Mouse (Mus musculus) CD4-positive helper T cell, adult 2 months (primary cell): ENCODE results near the gene Acot1.
"Not testable (repeated sequence)": the region's sequence is repeated elsewhere in the genome, so short reads cannot be mapped to it uniquely, and the experiment has no call there.

Source experiments
- DNase-seq: peaks from one replicate; pipeline ENCODE4 v3.0.0-alpha.2; 2012; ENCODE audit warnings: low read depth, missing footprints, low spot score

The Acot1 gene

DNA sequence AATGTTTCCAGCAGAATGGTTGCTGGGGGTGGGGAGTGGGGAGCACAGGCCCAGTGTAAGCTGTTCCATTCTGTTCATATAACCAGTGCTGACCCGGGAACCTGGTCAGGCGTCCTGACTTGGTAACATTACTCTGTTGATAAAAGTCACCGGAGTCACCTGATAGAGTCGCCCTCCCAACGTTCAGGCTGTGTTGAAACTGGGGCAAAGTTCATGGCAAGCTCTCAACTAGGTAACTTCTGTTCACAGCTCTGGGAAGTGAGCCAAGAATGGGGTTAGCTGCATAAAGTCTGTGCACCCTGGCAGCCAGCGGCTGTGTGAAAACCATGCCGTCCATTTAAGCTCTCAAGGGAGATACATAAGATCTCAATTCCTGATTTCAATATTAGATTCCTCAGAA is 11.2 kb downstream of the Acot1 start:
- DNase-seq: not testable (repeated sequence)

DNA sequence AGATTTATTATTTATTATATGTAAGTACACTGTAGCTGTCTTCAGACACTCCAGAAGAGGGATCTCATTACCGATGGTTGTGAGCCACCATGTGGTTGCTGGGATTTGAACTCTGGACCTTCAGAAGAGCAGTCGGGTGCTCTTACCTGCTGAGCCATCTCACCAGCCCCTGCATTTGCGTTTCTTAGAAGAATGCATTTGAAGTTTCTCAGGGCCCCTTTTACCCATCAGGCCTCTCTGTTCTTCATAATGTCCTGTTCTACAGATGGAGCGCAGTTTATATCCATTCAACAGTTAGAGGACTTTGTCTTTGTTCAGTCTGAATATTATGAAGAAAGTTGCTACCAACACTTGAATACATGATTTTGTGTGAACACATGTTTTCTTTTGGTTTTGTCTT is 13.0 kb downstream of the Acot1 start:
- not testable (repeated sequence) for DNase-seq

DNA sequence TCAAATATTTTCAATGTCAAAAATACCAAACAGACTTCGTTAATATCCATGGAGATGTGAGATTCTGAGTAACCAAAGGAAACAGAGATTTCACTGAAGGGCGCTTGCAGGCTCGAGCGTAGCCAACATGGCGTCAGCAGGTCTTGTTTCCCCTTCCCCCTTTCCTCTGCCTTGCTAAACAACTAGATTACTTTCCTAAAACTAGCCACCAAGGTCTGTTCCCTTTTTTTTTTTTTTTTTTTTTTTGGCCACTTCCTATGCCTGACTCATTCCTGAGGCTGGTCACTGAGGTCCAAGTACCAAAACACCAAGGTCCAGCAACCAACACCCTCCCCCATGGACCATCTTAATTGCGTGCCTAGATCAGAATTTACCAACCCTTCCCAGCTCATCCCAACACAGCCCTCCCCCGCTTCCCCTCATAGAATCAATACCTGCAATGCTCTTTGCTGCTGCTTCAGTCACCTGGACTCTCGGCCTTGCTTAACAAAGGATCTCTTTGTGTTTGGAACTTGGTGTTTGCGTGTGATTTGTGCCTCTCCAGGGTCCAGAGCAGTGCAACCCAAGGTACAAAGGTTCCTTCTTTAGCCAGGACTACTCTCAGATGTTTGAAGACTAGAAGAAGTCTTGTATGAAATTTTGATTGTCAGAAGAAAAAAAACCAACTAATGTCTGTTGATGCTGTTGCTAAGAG is 13.9 kb downstream of the Acot1 start:
- no peak for DNase-seq

DNA sequence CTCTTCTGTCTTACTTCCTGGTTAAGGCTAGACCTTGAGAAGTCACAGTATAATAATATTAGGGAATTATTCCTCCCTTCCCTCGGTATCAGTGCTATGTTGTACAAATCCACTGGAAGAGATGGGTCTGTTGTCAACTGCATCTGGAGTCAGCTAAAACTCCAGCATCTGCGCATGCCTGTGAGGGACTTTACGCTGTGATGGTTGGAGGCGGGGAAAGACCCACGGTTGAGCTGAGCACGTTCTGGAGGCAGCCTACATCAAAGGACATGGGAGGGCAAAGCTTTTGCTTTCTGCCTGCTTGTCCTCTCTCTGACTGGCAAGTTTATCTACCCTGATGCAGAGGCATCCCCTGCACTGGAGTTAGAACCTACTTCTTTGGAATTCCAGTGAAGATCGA is 16.6 kb downstream of the Acot1 start:
- DNase-seq: peak; percentile 22

DNA sequence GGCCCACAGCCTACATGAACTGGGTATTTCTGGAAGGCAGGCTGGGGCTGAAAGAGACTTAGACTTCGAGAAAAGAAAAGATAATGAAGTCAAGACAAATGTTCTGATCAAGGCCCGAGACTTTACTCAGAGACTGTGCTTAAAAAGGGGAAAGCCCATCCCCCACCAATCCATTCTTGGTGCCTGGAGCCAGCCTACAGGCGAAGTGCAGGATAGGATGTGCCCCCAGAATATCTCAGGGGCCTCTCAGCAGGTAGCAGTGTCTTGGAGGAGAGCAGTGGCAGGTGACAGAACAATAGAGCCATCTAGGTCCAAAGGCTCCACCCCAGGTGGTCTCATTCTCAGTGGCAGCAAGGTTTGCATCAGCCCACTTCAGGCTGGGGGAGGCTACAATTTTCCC is 19.0 kb downstream of the Acot1 start:
- DNase-seq: not testable (repeated sequence)

DNA sequence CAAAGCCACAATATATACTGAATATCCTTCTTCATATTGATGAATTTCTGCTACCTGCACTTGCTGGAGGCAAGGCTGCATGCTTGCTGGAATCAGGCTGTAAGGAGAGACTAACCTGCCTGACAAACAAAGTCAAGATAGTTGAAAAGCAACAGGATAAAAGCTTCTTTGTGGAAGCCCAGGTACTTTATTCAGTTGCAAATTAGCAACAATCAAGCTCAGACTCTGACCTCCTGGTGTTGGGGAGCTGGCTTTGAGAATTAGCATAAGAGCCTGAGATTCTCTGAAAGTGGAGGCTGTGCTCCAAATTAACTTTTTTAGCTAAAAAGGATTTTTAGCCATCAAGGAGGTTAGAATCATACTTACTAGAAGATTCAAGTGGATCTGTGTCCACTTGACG is 19.8 kb downstream of the Acot1 start:
- not testable (repeated sequence) for DNase-seq

DNA sequence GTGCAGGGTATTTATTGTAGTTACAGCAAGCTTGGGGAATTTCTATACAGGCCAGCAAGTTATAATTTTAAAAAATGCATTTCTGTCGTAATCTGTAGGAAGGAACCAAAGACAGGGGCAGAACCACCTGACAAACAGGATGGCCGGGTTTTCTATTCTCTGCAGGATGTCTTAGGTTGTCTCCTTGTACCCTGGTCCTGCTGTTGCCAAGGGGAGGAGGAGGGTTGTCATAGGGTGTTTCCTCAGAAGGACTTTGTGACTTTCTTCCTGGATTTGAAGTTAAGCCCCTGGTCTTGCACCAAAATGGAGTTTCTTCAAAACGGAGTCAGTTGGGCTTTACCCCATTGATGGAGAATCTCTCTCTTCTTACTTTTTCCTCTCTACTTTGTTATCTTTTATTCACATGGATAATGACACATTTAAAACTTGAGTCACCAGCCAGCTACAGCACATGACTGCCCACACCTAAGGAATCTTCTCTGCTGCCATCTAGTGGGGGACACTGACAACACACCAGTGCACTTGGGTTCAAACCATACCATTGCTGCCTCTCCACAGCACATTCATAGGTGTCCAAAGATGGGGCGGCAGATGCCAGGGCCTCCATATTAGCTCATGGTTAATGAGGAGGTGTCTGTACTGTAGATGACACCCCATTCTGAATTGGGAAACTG is 21.5 kb downstream of the Acot1 start:
- peak; percentile 68 for DNase-seq

DNA sequence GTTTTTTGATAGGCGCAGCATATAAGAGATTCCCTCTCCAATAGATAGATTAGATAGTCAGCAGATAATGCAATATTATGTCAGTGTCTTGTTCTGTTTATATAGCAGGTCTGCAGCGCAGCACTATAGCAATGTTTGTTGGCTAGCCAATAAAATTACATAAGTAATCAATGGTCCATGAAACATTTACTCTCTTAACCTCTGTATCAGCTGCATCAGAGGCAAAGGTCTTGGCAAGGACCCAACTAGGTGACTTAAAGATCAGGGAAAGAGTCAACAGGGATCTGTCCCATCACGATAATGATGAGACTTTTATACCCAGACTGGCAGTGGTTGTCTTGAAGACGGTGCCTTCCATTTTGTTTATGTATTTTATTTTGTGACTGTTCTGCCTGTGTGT is 23.6 kb downstream of the Acot1 start:
- no peak for DNase-seq

DNA sequence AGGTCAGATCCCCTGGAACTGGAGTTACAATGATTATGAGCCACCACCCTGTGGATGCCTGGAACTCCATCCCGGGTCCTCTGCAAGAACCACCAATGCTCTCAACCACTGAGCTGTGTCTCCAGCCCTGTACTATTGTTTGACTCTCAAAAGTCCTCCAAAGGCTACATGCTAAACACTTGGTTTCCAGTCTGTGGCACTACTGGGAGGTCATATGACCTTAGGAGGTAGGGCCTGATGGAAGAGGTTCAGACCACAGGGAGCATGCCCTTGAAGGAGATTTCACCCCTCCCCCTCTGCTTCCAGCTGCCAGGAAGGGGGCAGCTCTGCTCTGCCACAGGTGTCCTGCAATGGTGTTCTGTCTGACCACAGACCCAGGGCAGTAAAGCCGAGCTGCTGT is 24.0 kb downstream of the Acot1 start:
- DNase-seq: not testable (repeated sequence)

DNA sequence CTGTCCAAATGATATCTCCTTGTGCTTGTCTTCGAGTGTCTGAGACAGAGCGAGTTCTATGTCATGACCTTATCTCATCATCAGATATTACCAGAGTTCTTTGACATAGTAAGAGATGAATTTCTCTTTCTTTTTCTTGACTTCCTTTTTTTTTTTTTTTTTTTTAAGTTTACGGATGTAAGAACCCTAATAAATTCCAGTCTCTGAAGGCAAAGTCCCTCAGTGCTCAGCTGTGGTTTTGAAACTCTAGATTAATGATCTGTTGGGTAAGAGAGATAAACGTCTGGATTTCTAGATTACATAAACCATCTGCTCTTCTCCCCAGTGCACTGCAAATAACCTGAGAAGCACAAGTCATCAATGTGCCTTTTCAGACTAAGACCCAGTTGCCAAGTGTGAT is 24.8 kb downstream of the Acot1 start:
- no peak for DNase-seq

DNA sequence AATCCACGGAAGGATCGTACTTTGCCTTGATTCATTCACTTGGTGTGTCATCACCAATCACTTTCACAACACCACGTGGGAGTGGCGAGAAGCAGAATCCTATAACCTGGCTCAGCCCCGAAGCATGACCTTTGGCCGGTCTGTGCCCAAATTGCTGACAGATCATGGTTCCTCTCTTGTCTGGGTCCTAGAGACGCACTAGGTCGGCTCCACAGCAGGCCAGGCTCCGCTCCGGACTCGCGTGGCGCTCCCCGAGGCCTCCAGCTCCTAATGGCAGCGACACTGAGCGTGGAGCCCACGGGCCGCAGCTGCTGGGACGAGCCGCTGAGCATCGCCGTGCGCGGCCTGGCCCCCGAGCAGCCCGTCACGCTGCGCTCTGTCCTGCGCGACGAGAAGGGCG is 29.0 kb downstream of the Acot1 start, which contains the start of gene Acot4:
Gene Acot4 (plus strand): TSS at position 139 of the 400 bp plus-strand sequence.
- not testable (repeated sequence) for DNase-seq

DNA sequence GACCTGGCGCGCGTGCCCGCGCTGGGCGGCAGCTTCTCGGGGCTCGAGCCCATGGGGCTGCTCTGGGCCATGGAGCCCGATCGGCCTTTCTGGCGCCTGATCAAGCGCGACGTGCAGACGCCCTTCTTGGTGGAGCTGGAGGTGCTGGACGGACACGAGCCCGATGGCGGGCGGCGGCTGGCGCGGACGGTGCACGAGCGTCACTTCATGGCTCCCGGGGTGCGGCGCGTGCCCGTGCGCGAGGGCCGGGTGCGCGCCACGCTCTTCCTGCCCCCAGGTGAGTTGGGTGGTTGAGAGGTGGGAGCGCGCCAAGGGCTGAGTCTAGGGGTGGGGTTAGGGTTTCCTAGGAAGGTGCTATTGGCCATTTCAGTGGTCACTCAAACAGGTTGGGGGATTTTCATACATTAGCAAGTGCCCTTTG is 29.4 kb downstream of the Acot1 start, which contains the start of gene Gm49366:
Gene Gm49366 (plus strand): TSS at position 245 of the 421 bp plus-strand sequence.
- peak; percentile 22 for DNase-seq

DNA sequence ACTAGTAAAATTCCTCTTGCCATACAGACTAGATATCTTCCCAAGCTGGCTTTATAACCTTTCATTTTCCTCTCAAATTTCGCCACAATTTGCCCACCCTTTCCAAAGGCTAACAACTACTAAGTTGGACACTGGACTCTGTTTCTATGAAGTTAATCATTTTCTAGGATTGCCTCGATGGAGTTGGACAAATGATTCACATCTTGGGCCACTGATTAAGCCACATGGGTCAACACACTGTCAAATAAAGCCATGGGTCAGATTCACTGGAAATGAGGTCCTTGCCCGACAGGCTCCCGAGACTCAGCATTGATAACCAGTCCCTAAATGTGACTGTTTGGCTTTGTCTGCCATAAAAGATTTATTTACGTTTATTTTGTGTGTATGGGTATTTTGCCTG is 33.0 kb downstream of the Acot1 start:
- DNase-seq: no peak

DNA sequence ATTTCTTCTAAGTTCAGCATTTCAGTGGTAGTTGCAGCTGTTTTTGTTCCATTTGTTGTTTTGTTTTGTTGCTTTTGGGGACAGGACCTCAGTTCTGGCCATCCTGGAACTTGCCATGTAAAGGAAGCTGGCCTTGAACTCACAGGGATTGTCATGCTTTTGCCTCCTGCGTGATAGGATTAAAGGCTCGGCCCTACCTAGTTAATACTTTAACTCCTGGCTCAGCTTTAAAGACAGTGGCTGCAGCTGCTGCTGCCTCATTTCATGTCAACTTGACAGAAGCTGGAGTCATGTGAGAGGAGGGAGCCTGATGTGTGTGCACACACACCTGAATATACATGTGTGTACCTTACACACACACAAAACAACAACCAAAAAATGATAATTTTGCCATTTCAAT is 34.8 kb downstream of the Acot1 start:
- DNase-seq: no peak

DNA sequence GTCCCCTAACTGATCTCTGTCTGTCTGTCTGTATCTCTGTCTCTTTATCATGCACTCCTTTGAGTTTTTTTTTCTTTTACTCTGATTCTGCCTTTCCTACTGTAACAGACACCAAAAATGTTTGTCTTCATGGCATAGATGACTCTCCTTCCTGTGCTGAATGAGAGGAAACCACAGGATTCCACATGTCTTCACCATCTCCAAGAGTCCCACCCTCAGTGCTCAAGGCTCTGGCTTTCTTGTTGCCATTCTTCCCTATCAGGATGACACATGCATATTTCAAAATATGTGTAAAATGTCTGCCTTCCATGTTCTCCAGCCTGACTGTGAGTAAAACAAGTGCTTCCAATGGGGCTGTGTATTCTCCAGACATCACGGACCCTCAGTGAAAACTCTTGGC is 37.6 kb downstream of the Acot1 start:
- no peak for DNase-seq

DNA sequence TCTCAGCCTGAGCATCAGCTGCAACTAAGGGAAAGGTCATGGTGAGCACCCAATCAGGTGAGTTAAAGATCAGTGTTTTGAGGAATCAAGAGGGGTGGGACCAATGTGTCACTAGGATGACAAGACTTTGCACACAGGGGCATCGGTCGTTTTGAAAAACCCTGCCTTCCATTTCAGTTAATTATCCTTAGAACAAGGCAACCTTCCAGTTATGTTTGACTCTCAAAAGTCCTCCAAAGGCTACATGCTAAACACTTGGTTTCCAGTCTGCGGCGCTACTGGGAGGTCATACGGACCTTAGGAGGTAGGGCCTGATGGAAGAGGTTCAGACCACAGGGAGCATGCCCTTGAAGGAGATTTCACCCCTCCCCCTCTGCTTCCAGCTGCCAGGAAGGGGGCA is 41.5 kb downstream of the Acot1 start:
- not testable (repeated sequence) for DNase-seq

DNA sequence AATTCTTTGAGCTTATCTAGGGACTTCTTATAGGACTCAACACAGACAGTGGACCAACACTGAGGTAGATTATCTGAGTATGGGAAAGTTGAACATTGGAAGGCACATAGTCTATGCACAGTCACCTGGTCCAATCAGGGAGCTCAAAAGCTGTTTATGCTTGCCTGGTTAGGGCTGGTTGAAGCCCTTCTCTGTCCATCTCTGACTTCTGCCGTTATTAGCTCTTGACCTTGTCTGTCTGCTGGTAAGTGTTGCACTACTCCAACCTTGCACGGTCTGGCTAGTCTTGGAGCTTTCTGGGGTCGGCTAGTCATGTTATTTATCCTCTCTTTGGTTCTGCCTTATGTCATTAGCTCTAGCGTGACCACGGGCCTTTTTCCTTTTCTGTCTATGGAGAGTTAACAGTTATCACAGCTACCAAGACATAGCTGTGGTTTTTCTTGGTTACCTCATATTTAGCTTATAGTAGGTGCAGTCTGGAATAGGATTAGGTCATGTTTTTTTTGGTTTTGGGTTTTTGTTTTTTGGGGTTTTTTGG is 42.7 kb downstream of the Acot1 start, which contains the start of gene Acot3:
Gene Acot3 (plus strand): TSS at position 208 of the 538 bp plus-strand sequence.
- no peak for DNase-seq

DNA sequence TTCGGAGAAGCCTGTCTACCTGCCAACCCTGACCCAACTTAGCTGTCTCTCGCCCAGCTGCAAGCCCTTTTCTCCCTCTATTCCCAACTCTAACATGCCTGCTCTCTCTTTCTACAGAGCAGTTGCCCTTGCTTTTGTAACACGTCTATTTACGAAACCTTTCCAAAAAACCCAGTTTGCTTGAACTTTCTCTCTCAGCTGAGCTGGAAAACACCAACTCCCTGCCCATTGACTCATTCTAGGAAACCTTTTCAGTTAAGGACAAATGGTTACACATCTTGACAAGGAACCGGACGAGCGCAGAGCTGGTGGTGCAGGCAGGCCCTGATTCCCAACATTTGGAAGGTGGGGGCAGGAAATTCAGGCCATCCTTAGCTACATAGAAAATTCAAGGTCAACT is 43.3 kb downstream of the Acot1 start:
- no peak for DNase-seq

DNA sequence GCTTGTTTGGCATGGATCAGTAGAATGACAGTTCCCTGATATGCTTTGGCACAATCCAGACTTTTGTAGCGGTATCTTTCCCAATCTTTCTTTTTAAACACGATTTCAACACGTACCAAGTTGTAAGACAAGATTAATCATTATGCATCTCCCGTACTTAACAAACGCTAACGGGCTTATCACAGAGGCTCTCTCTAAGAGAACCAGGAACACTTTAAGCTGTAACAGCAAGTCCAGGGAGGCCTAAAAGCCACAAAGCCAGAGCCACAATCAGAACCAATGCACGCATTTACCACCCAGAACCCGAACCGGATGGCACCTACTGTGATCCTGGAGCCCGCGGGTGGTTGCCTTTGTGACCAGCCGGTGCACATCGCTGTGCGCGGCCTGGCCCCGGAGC is 43.9 kb downstream of the Acot1 start:
- no peak for DNase-seq

DNA sequence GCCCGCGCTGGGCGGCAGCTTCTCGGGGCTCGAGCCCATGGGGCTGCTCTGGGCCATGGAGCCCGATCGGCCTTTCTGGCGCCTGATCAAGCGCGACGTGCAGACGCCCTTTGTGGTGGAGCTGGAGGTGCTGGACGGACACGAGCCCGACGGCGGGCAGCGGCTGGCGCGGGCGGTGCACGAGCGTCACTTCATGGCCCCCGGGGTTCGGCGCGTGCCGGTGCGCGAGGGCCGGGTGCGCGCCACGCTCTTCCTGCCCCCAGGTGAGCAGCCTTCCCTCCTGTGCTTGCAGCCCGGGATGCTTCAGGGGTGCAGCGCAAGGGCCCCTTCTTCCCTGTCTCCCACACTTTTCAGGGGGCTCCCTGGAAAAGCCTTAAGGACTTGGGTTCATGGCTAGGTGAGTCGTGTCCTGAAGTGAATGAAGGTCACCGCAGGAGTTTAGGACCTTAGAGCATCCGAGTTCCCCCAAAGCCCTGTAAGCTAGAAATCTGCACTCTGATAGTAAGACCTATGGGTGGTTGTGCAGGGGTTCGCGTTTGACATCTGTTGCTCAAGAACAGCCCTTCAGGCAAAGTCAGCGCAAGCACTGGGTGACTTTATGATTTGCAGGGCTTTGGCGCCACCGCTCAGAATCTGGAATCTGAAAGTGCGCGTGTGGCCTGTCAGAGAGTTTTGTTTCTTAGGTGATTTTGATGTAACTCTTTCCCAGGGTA is 44.5 kb downstream of the Acot1 start:
- DNase-seq: no peak

DNA sequence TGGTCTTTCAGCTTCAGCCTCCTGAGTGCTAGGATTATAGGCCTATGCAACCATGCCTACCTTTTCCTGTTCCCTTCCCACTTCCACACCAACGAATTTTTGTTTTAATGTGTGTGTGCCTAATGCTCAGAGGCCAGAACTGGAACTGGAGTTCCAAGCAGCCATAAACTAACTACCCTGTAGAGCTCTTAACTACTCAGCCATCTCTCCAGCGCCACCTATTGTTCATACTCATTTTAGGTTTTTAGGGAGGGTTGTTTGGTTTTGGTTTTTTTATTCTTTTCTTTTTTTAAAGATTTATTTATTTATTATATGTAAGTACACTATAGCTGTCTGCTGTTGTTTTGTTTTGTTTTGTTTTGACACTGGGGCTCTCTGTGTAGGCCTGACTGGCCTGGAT is 51.7 kb downstream of the Acot1 start:
- DNase-seq: peak; percentile 54

DNA sequence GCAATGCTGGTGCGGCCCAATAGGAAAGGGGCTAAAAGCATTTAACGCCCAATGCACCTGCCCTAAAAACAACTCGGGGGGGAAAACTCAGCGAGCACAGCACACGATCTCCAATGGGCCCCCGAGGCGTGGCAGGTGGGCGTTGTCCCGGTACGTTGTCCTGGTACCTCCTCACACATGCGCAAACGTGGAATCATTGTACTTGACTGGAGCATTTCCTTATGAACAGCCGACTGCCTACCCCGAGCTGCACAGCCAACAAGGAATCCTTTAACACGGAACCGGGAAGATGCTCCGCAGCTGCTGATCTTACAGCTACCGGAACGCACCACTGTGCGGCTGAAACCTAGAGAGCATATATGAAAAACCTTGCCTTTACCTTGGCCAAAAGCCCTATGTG is 53.0 kb downstream of the Acot1 start:
- no peak for DNase-seq
